14 mouse cellular contexts compared by ENCODE assay signal in the genomic region with DNA sequence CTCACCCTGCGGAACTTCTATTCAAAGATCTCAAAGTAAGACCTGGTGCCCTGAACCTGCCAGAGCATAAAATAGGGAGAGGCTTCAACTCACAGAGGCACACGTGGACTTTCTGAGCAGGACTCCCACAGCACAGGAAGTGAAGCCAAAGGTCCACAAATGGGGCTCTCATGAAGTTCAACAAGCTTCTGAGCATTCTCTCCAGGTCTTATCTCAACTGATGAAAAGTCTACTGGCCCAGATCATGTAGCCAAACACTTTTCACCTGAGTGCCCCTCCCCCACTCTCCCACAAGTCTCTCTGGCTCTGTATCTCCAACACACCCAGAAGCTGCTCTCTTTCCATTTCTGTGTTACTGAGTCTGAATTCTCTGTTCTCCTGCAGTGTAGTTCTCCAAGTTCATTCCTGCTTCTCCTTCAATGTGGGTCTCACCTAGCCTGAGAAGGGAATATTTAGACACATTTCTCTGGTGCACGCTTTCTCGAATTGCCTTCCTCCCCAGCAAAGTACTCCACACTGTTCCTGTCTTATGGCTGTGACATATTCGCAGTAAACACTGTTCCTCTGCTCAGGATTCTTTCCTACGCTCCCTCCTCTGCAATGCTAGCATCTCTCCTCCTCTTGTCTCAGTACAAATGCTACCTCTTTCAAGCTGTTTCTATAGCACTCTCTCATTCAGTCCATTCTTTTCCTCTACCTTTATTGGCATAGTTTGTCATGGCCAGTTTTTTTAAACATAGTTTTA.
"Had no signal": no experiment of that assay in that cellular context is flagged by ENCODE, and none has a peak within 500 bp of the region (broad histone marks: within the 10 kb centered on the region; RNA-seq: fewer than 3 reads in every experiment).

No protein-coding gene starts in this region.

- DNase-seq: kidney, adult 18-20 months; kidney, postnatal 14 days; liver; liver, embryonic 13.5 days; liver, postnatal 0 days; thymus, adult 2 months; thymus, postnatal 36 days had no signal

- H3K4me1 ChIP-seq: intestine, embryonic 15.5 days; kidney, embryonic 15.5 days; limb, embryonic 12.5 days; liver, embryonic 13.5 days; midbrain, embryonic 13.5 days; neural tube, embryonic 15.5 days had no signal

- H3K36me3 ChIP-seq: intestine, embryonic 15.5 days; kidney, embryonic 15.5 days; limb, embryonic 12.5 days; liver, embryonic 13.5 days; midbrain, embryonic 13.5 days; neural tube, embryonic 15.5 days had no signal

- H3K27ac ChIP-seq: intestine, embryonic 15.5 days; kidney, embryonic 15.5 days; left cerebral cortex, adult 2 months; limb, embryonic 12.5 days; liver, embryonic 13.5 days; midbrain, embryonic 13.5 days; neural tube, embryonic 15.5 days had no signal

- ATAC-seq: intestine, embryonic 15.5 days; liver, postnatal 0 days; midbrain, embryonic 13.5 days had no signal

- H3K4me2 ChIP-seq: intestine, embryonic 15.5 days; kidney, embryonic 15.5 days; limb, embryonic 12.5 days; liver, embryonic 13.5 days; midbrain, embryonic 13.5 days; neural tube, embryonic 15.5 days had no signal

- H3K4me3 ChIP-seq: intestine, embryonic 15.5 days; kidney, embryonic 15.5 days; left cerebral cortex, adult 2 months; limb, embryonic 12.5 days; liver, embryonic 13.5 days; midbrain, embryonic 13.5 days; myocyte; neural tube, embryonic 15.5 days had no signal

- H3K27me3 ChIP-seq: intestine, embryonic 15.5 days; kidney, embryonic 15.5 days; limb, embryonic 12.5 days; liver, embryonic 13.5 days; midbrain, embryonic 13.5 days; neural tube, embryonic 15.5 days had no signal

- H3K9me3 ChIP-seq: intestine, embryonic 15.5 days; kidney, embryonic 15.5 days; liver, embryonic 13.5 days; neural tube, embryonic 15.5 days had no signal

- H3K9ac ChIP-seq: intestine, embryonic 15.5 days; kidney, embryonic 15.5 days; limb, embryonic 12.5 days; liver, embryonic 13.5 days; liver, postnatal 0 days; midbrain, embryonic 13.5 days; neural tube, embryonic 15.5 days had no signal
